Mouse (Mus musculus): ENCODE results near the gene Pla2g15. TPM values are rescaled to one million over a fixed set of nuclear protein-coding genes. Genes with fewer than 3 reads are reported as not detected.
A peak's percentile ranks its signal among the peaks of the same experiment; 100 is the strongest.

The Pla2g15 gene
- polyA plus RNA-seq, 1 experiment from 2014 or later, result 24.5 TPM

- Histone ChIP-seq H3K4me3 (ENCODE audit: low read depth, low read length) (peak overlapping the region; percentile 47), H3K36me3 (ENCODE audit: control insufficient read depth, insufficient read depth, low read length) (no peaks in the 10 kb centered on the region), H3K4me1 (ENCODE audit: control insufficient read depth, insufficient read depth, low read length) (peaks cover 25% of the 10 kb centered on the region), H3K9ac (ENCODE audit: low read depth, low read length) (peak overlapping the region; percentile 51), H3K27me3 (ENCODE audit: control insufficient read depth, insufficient read depth, low read depth, low read length) (peaks cover 53% of the 10 kb centered on the region), H3K27ac (ENCODE audit: low read length) (no peak overlapping the region), H3K9me3 (replicated peaks; ENCODE audit: control insufficient read depth, low read length, poor library complexity, severe bottlenecking) (no peaks in the 10 kb centered on the region), H3K4me2 (ENCODE audit: low read length) (peak overlapping the region; percentile 85)
- ATAC-seq, result no peak
- WGBS, result 13% methylated on average over 7 of the region's 7 CpGs
Measured at GRCm38 (mm10) chr8:106138616-106139015, 11.6 kb upstream of the Pla2g15 start.

DNA sequence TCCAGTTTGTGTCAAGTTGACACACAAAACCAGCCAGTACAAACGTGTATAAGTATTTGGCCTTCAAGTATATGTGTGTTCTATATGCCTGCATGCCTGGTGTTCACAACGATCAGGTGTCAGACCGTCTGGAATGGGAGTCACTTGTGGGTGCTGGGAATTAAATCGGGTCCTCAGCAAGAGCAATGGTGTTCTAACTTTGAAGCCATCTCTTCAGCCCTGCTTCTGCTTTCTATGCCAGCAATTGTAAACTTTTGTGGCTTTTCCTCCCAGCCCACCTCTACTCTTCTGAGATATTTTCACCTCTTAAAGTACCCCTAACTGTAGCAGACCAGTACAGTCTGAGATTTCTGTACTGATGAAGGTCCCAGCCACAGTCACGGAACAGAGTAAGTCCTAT is 10.0 kb upstream of the Pla2g15 start:
- Histone ChIP-seq H3K36me3 (ENCODE audit: control insufficient read depth, insufficient read depth, low read length) (no peaks in the 10 kb centered on the region), H3K27me3 (ENCODE audit: control insufficient read depth, insufficient read depth, low read depth, low read length) (peaks cover 37% of the 10 kb centered on the region), H3K9me3 (replicated peaks; ENCODE audit: control insufficient read depth, low read length, poor library complexity, severe bottlenecking) (no peaks in the 10 kb centered on the region), H3K4me2 (ENCODE audit: low read length) (no peak overlapping the region), H3K4me3 (ENCODE audit: low read depth, low read length) (no peak overlapping the region), H3K4me1 (ENCODE audit: control insufficient read depth, insufficient read depth, low read length) (peaks cover 25% of the 10 kb centered on the region), H3K27ac (ENCODE audit: low read length) (no peak overlapping the region), H3K9ac (ENCODE audit: low read depth, low read length) (no peak overlapping the region)
- 63% methylated on average over 5 of the region's 5 CpGs for WGBS
- no peak for ATAC-seq

DNA sequence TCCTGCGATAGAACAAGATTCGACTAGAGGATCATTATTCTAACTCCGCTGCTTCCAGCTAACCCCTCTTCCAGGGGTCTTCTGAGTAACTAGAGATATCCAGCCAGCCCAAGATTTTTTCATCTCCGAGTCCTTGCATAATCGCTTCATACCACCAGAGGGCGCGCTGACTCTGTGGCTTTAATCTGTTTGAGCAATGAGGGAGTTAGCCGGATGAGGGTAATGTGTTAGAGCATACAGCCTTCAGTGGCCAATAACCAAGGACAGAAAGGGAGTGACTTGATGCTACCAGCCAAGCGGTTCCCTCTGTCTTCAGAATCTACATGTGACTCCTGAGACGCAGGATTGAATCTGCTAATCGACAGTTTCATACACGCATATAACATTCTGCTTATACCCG is 9.4 kb upstream of the Pla2g15 start:
- H3K27me3 ChIP-seq (ENCODE audit: control insufficient read depth, insufficient read depth, low read depth, low read length), result peaks cover 31% of the 10 kb centered on the region
- peak; percentile 66; the same call in 1 of the 2 replicates for ATAC-seq
- 0 out of 2 replicates have a peak overlapping the region, but pooled peaks have one; percentile 9 for H3K4me2 ChIP-seq (ENCODE audit: low read length)
- peaks cover 22% of the 10 kb centered on the region for H3K4me1 ChIP-seq (ENCODE audit: control insufficient read depth, insufficient read depth, low read length)
- H3K9me3 ChIP-seq (replicated peaks; ENCODE audit: control insufficient read depth, low read length, poor library complexity, severe bottlenecking), result no peaks in the 10 kb centered on the region
- H3K36me3 ChIP-seq (ENCODE audit: control insufficient read depth, insufficient read depth, low read length), result no peaks in the 10 kb centered on the region
- H3K9ac ChIP-seq (ENCODE audit: low read depth, low read length), result no peak overlapping the region
- no peak overlapping the region for H3K27ac ChIP-seq (ENCODE audit: low read length)
- H3K4me3 ChIP-seq (ENCODE audit: low read depth, low read length), result no peak overlapping the region
- WGBS, result 14% methylated on average over 13 of the region's 13 CpGs

GRCm38 (mm10) chr8:106145331-106145730 is 4.9 kb upstream of the Pla2g15 start:
- no peak for ATAC-seq
- WGBS, result 89% methylated on average over 2 of the region's 2 CpGs
- peaks cover 3% of the 10 kb centered on the region; the same call in 1 of the 2 replicates for H3K4me1 ChIP-seq (ENCODE audit: control insufficient read depth, insufficient read depth, low read length)
- H3K9me3 ChIP-seq (replicated peaks; ENCODE audit: control insufficient read depth, low read length, poor library complexity, severe bottlenecking), result no peaks in the 10 kb centered on the region
- H3K27ac ChIP-seq (ENCODE audit: low read length), result no peak overlapping the region
- H3K4me2 ChIP-seq (ENCODE audit: low read length), result no peak overlapping the region
- H3K36me3 ChIP-seq (ENCODE audit: control insufficient read depth, insufficient read depth, low read length), result no peaks in the 10 kb centered on the region
- no peak overlapping the region for H3K4me3 ChIP-seq (ENCODE audit: low read depth, low read length)
- no peaks in the 10 kb centered on the region for H3K27me3 ChIP-seq (ENCODE audit: control insufficient read depth, insufficient read depth, low read depth, low read length)
- H3K9ac ChIP-seq (ENCODE audit: low read depth, low read length), result no peak overlapping the region

DNA sequence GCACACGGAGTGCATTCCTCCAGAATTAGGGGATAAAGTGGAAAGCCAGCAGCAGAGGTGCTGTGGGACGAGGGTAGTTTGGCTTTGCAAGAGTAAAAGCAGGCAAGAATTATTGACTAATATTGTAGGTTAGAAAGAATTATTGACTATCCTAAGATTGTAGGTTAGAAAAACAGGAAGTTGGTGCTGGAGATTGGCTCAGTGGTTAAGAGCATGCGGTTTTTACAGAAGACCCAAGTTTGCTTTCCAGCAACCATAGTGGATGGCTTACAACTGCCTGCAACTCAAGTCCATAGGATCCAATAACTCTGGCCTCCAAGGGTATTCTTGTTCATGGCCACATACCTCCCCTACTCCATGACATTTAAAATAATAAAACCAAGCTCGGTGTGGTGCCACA is 4.2 kb upstream of the Pla2g15 start:
- H3K9me3 ChIP-seq (replicated peaks; ENCODE audit: control insufficient read depth, low read length, poor library complexity, severe bottlenecking), result no peaks in the 10 kb centered on the region
- H3K27ac ChIP-seq (ENCODE audit: low read length), result no peak overlapping the region
- no peak overlapping the region for H3K9ac ChIP-seq (ENCODE audit: low read depth, low read length)
- H3K36me3 ChIP-seq (ENCODE audit: control insufficient read depth, insufficient read depth, low read length), result no peaks in the 10 kb centered on the region
- no peaks in the 10 kb centered on the region for H3K27me3 ChIP-seq (ENCODE audit: control insufficient read depth, insufficient read depth, low read depth, low read length)
- 92% methylated on average over 4 of the region's 4 CpGs for WGBS
- no peak overlapping the region for H3K4me2 ChIP-seq (ENCODE audit: low read length)
- no peak for ATAC-seq
- peaks cover 7% of the 10 kb centered on the region for H3K4me1 ChIP-seq (ENCODE audit: control insufficient read depth, insufficient read depth, low read length)
- H3K4me3 ChIP-seq (ENCODE audit: low read depth, low read length), result no peak overlapping the region

- H3K9me3 ChIP-seq (replicated peaks; ENCODE audit: control insufficient read depth, low read length, poor library complexity, severe bottlenecking), result no peaks in the 10 kb centered on the region
- H3K4me1 ChIP-seq (ENCODE audit: control insufficient read depth, insufficient read depth, low read length), result peaks cover 19% of the 10 kb centered on the region
- 88% methylated on average over 6 of the region's 6 CpGs for WGBS
- no peak overlapping the region for H3K9ac ChIP-seq (ENCODE audit: low read depth, low read length)
- H3K27me3 ChIP-seq (ENCODE audit: control insufficient read depth, insufficient read depth, low read depth, low read length), result no peaks in the 10 kb centered on the region
- H3K27ac ChIP-seq (ENCODE audit: low read length), result no peak overlapping the region
- no peaks in the 10 kb centered on the region for H3K36me3 ChIP-seq (ENCODE audit: control insufficient read depth, insufficient read depth, low read length)
- H3K4me2 ChIP-seq (ENCODE audit: low read length), result no peak overlapping the region
- no peak for ATAC-seq
- H3K4me3 ChIP-seq (ENCODE audit: low read depth, low read length), result no peak overlapping the region
Measured at GRCm38 (mm10) chr8:106147868-106148565, 2.2 kb upstream of the Pla2g15 start.

DNA sequence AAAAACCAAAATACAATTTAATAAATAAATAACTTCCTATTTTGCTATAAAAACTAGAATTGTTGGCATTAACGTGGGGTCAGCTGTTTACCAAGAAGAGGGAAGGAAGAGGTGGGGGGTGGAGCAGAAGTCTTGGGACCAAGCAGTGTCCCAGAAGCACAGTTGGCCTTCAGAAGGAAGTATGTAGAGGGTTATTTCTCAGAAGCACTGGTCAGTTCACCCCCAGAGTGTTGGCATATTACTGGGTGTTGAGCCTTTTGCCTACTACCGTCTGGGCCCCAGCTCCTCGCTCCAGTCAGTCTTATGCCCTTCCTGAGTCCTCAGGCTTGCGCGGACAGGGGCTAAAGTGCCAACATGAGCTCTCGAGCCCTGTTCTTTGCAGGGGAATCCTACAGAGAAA is 1.2 kb upstream of the Pla2g15 start:
- Histone ChIP-seq H3K4me3 (ENCODE audit: low read depth, low read length) (no peak overlapping the region), H3K27ac (ENCODE audit: low read length) (no peak overlapping the region), H3K4me1 (ENCODE audit: control insufficient read depth, insufficient read depth, low read length) (peaks cover 19% of the 10 kb centered on the region), H3K9me3 (replicated peaks; ENCODE audit: control insufficient read depth, low read length, poor library complexity, severe bottlenecking) (no peaks in the 10 kb centered on the region), H3K9ac (ENCODE audit: low read depth, low read length) (no peak overlapping the region), H3K4me2 (ENCODE audit: low read length) (no peak overlapping the region), H3K36me3 (ENCODE audit: control insufficient read depth, insufficient read depth, low read length) (no peaks in the 10 kb centered on the region), H3K27me3 (ENCODE audit: control insufficient read depth, insufficient read depth, low read depth, low read length) (no peaks in the 10 kb centered on the region)
- 94% methylated on average over 6 of the region's 6 CpGs for WGBS
- no peak for ATAC-seq

- no peaks in the 10 kb centered on the region for H3K36me3 ChIP-seq (ENCODE audit: control insufficient read depth, insufficient read depth, low read length)
- H3K27ac ChIP-seq (ENCODE audit: low read length), result peak overlapping the region; percentile 51
- 19% methylated on average over 8 of the region's 8 CpGs for WGBS
- H3K9ac ChIP-seq (ENCODE audit: low read depth, low read length), result peak overlapping the region; percentile 89
- H3K27me3 ChIP-seq (ENCODE audit: control insufficient read depth, insufficient read depth, low read depth, low read length), result no peaks in the 10 kb centered on the region
- H3K4me3 ChIP-seq (ENCODE audit: low read depth, low read length), result peak overlapping the region; percentile 87
- ATAC-seq, result peak; percentile 23
- no peaks in the 10 kb centered on the region for H3K9me3 ChIP-seq (replicated peaks; ENCODE audit: control insufficient read depth, low read length, poor library complexity, severe bottlenecking)
- peak overlapping the region; percentile 86 for H3K4me2 ChIP-seq (ENCODE audit: low read length)
- peaks cover 19% of the 10 kb centered on the region for H3K4me1 ChIP-seq (ENCODE audit: control insufficient read depth, insufficient read depth, low read length)
Measured at GRCm38 (mm10) chr8:106150653-106151000, 428 bp downstream of the Pla2g15 start.

GRCm38 (mm10) chr8:106151041-106151440 is 842 bp downstream of the Pla2g15 start:
- 90% methylated on average over 9 of the region's 9 CpGs for WGBS
- H3K36me3 ChIP-seq (ENCODE audit: control insufficient read depth, insufficient read depth, low read length), result no peaks in the 10 kb centered on the region
- H3K9ac ChIP-seq (ENCODE audit: low read depth, low read length), result peak overlapping the region; percentile 89
- ATAC-seq, result peak; percentile 36; the same call in 1 of the 2 replicates
- H3K4me1 ChIP-seq (ENCODE audit: control insufficient read depth, insufficient read depth, low read length), result peaks cover 19% of the 10 kb centered on the region
- peak overlapping the region; percentile 86 for H3K4me2 ChIP-seq (ENCODE audit: low read length)
- H3K27ac ChIP-seq (ENCODE audit: low read length), result no peak overlapping the region
- H3K9me3 ChIP-seq (replicated peaks; ENCODE audit: control insufficient read depth, low read length, poor library complexity, severe bottlenecking), result no peaks in the 10 kb centered on the region
- H3K27me3 ChIP-seq (ENCODE audit: control insufficient read depth, insufficient read depth, low read depth, low read length), result no peaks in the 10 kb centered on the region
- H3K4me3 ChIP-seq (ENCODE audit: low read depth, low read length), result peak overlapping the region; percentile 87
